Mouse (Mus musculus): ENCODE results near the gene Bcat1. TPM values are rescaled to one million over a fixed set of nuclear protein-coding genes. Genes with fewer than 3 reads are reported as not detected.

Gene Bcat1
- polyA plus RNA-seq (2014; fragmentation: Nextera tagmentation; extraction: Ambion mirVana): 10.9 and 11.8 TPM in 2 replicates

GRCm38 (mm10) chr6:145075548-145076224 is at the start of gene Bcat1:
Gene Bcat1, minus strand, starts transcription at chr6:145076184.
- Histone ChIP-seq H3K27ac (ENCODE audit: low read length) (no peak within 1 kb of the TSS), H3K9me3 (ENCODE audit: control insufficient read depth, low read depth, low read length) (no peaks in the 10 kb centered on the region), H3K9ac (replicated peaks; ENCODE audit: low read depth, low read length) (no peak within 1 kb of the TSS), H3K4me2 (replicated peaks; ENCODE audit: low read depth, low read length) (peak within 1 kb of the TSS; percentile 89), H3K4me1 (ENCODE audit: control insufficient read depth, insufficient read depth, low read length) (no peaks in the 10 kb centered on the region), H3K4me3 (ENCODE audit: low read depth, low read length) (peak within 1 kb of the TSS; percentile 42), H3K27me3 (ENCODE audit: control insufficient read depth, insufficient read depth, low read length) (0 out of 2 replicates have a peak, but pooled peaks cover 6% of the 10 kb centered on the region), H3K36me3 (ENCODE audit: control insufficient read depth, insufficient read depth, low read length) (no peaks in the 10 kb centered on the region)
- WGBS: under 1% methylated on average over 39 of the region's 39 CpGs
- 0 out of 2 replicates have a peak, but pooled peaks have one; percentile 67 for ATAC-seq (ENCODE audit: insufficient number of reproducible peaks, insufficient read depth, low FRiP score, low read depth)

- no peaks in the 10 kb centered on the region for H3K36me3 ChIP-seq (ENCODE audit: control insufficient read depth, insufficient read depth, low read length)
- 54% methylated on average over 7 of the region's 7 CpGs for WGBS
- no peak overlapping the region for H3K4me3 ChIP-seq (ENCODE audit: low read depth, low read length)
- H3K27ac ChIP-seq (ENCODE audit: low read length): no peak overlapping the region
- no peak overlapping the region for H3K4me2 ChIP-seq (replicated peaks; ENCODE audit: low read depth, low read length)
- H3K9me3 ChIP-seq (ENCODE audit: control insufficient read depth, low read depth, low read length): 0 out of 2 replicates have a peak, but pooled peaks cover 3% of the 10 kb centered on the region
- no peaks in the 10 kb centered on the region; the same call in 1 of the 2 replicates for H3K4me1 ChIP-seq (ENCODE audit: control insufficient read depth, insufficient read depth, low read length)
- H3K9ac ChIP-seq (replicated peaks; ENCODE audit: low read depth, low read length): no peak overlapping the region
- no peaks in the 10 kb centered on the region for H3K27me3 ChIP-seq (ENCODE audit: control insufficient read depth, insufficient read depth, low read length)
- no peak for ATAC-seq (ENCODE audit: insufficient number of reproducible peaks, insufficient read depth, low FRiP score, low read depth)
These were observed 49.7 kb upstream of the Bcat1 start for GRCm38 (mm10) chr6:145125591-145126113.

GRCm38 (mm10) chr6:145124621-145125020 is 48.6 kb upstream of the Bcat1 start:
- Histone ChIP-seq H3K4me2 (replicated peaks; ENCODE audit: low read depth, low read length) (no peak overlapping the region), H3K27me3 (ENCODE audit: control insufficient read depth, insufficient read depth, low read length) (no peaks in the 10 kb centered on the region), H3K27ac (ENCODE audit: low read length) (no peak overlapping the region), H3K36me3 (ENCODE audit: control insufficient read depth, insufficient read depth, low read length) (no peaks in the 10 kb centered on the region), H3K4me1 (ENCODE audit: control insufficient read depth, insufficient read depth, low read length) (no peaks in the 10 kb centered on the region; the same call in 1 of the 2 replicates), H3K4me3 (ENCODE audit: low read depth, low read length) (no peak overlapping the region), H3K9me3 (ENCODE audit: control insufficient read depth, low read depth, low read length) (0 out of 2 replicates have a peak, but pooled peaks cover 3% of the 10 kb centered on the region), H3K9ac (replicated peaks; ENCODE audit: low read depth, low read length) (no peak overlapping the region)
- ATAC-seq (ENCODE audit: insufficient number of reproducible peaks, insufficient read depth, low FRiP score, low read depth): no peak
- WGBS: 73% methylated on average over 1 of the region's 1 CpGs

- H3K9me3 ChIP-seq (ENCODE audit: control insufficient read depth, low read depth, low read length): 0 out of 2 replicates have a peak, but pooled peaks cover 3% of the 10 kb centered on the region
- ATAC-seq (ENCODE audit: insufficient number of reproducible peaks, insufficient read depth, low FRiP score, low read depth): no peak
- no peak overlapping the region for H3K27ac ChIP-seq (ENCODE audit: low read length)
- no peaks in the 10 kb centered on the region for H3K36me3 ChIP-seq (ENCODE audit: control insufficient read depth, insufficient read depth, low read length)
- H3K4me1 ChIP-seq (ENCODE audit: control insufficient read depth, insufficient read depth, low read length): no peaks in the 10 kb centered on the region; the same call in 1 of the 2 replicates
- 78% methylated on average over 11 of the region's 11 CpGs for WGBS
- H3K27me3 ChIP-seq (ENCODE audit: control insufficient read depth, insufficient read depth, low read length): no peaks in the 10 kb centered on the region
- no peak overlapping the region for H3K9ac ChIP-seq (replicated peaks; ENCODE audit: low read depth, low read length)
- no peak overlapping the region for H3K4me2 ChIP-seq (replicated peaks; ENCODE audit: low read depth, low read length)
- H3K4me3 ChIP-seq (ENCODE audit: low read depth, low read length): no peak overlapping the region
These were observed 47.4 kb upstream of the Bcat1 start for GRCm38 (mm10) chr6:145123136-145124060.

GRCm38 (mm10) chr6:145122423-145123059 is 46.6 kb upstream of the Bcat1 start:
- H3K4me1 ChIP-seq (ENCODE audit: control insufficient read depth, insufficient read depth, low read length): no peaks in the 10 kb centered on the region; the same call in 1 of the 2 replicates
- WGBS: 43% methylated on average over 8 of the region's 8 CpGs
- H3K9me3 ChIP-seq (ENCODE audit: control insufficient read depth, low read depth, low read length): 0 out of 2 replicates have a peak, but pooled peaks cover 1% of the 10 kb centered on the region
- H3K27ac ChIP-seq (ENCODE audit: low read length): no peak overlapping the region
- H3K27me3 ChIP-seq (ENCODE audit: control insufficient read depth, insufficient read depth, low read length): no peaks in the 10 kb centered on the region
- no peaks in the 10 kb centered on the region for H3K36me3 ChIP-seq (ENCODE audit: control insufficient read depth, insufficient read depth, low read length)
- no peak overlapping the region for H3K4me3 ChIP-seq (ENCODE audit: low read depth, low read length)
- H3K4me2 ChIP-seq (replicated peaks; ENCODE audit: low read depth, low read length): no peak overlapping the region
- no peak overlapping the region for H3K9ac ChIP-seq (replicated peaks; ENCODE audit: low read depth, low read length)
- ATAC-seq (ENCODE audit: insufficient number of reproducible peaks, insufficient read depth, low FRiP score, low read depth): no peak

- no peak overlapping the region for H3K4me3 ChIP-seq (ENCODE audit: low read depth, low read length)
- H3K4me2 ChIP-seq (replicated peaks; ENCODE audit: low read depth, low read length): no peak overlapping the region
- 0 out of 2 replicates have a peak, but pooled peaks have one; percentile 37 for ATAC-seq (ENCODE audit: insufficient number of reproducible peaks, insufficient read depth, low FRiP score, low read depth)
- no peak overlapping the region for H3K27ac ChIP-seq (ENCODE audit: low read length)
- no peaks in the 10 kb centered on the region for H3K9me3 ChIP-seq (ENCODE audit: control insufficient read depth, low read depth, low read length)
- no peaks in the 10 kb centered on the region; the same call in 1 of the 2 replicates for H3K4me1 ChIP-seq (ENCODE audit: control insufficient read depth, insufficient read depth, low read length)
- 62% methylated on average over 21 of the region's 21 CpGs for WGBS
- no peaks in the 10 kb centered on the region for H3K27me3 ChIP-seq (ENCODE audit: control insufficient read depth, insufficient read depth, low read length)
- no peaks in the 10 kb centered on the region for H3K36me3 ChIP-seq (ENCODE audit: control insufficient read depth, insufficient read depth, low read length)
- no peak overlapping the region for H3K9ac ChIP-seq (replicated peaks; ENCODE audit: low read depth, low read length)
These were observed 45.8 kb upstream of the Bcat1 start for GRCm38 (mm10) chr6:145121590-145122420.

- Histone ChIP-seq H3K27ac (ENCODE audit: low read length) (no peak overlapping the region), H3K27me3 (ENCODE audit: control insufficient read depth, insufficient read depth, low read length) (no peaks in the 10 kb centered on the region), H3K36me3 (ENCODE audit: control insufficient read depth, insufficient read depth, low read length) (no peaks in the 10 kb centered on the region), H3K4me3 (ENCODE audit: low read depth, low read length) (no peak overlapping the region), H3K4me2 (replicated peaks; ENCODE audit: low read depth, low read length) (no peak overlapping the region), H3K9me3 (ENCODE audit: control insufficient read depth, low read depth, low read length) (no peaks in the 10 kb centered on the region), H3K9ac (replicated peaks; ENCODE audit: low read depth, low read length) (no peak overlapping the region), H3K4me1 (ENCODE audit: control insufficient read depth, insufficient read depth, low read length) (peaks cover 4% of the 10 kb centered on the region; the same call in 1 of the 2 replicates)
- 43% methylated on average over 18 of the region's 18 CpGs for WGBS
- ATAC-seq (ENCODE audit: insufficient number of reproducible peaks, insufficient read depth, low FRiP score, low read depth): no peak
These were observed 45.0 kb upstream of the Bcat1 start for GRCm38 (mm10) chr6:145120787-145121589.
